Mouse (Mus musculus) naive thymus-derived CD4-positive, alpha-beta T cell, adult 5 months (primary cell): Measurements from ENCODE around the gene Pmf1. TPM values are rescaled to one million over a fixed set of nuclear protein-coding genes. Genes with fewer than 3 reads are reported as not detected.

ENCODE experiments used
- polyA plus RNA-seq: library from polyadenylated mRNA; unstranded; fragments of 100-300 nt; shearing (Covaris generic); gene quantifications from one replicate; pipeline ENCODE4 v1.2.1, GENCODE M21; 2017

Gene Pmf1
- polyA plus RNA-seq, result 48.2 TPM

DNA sequence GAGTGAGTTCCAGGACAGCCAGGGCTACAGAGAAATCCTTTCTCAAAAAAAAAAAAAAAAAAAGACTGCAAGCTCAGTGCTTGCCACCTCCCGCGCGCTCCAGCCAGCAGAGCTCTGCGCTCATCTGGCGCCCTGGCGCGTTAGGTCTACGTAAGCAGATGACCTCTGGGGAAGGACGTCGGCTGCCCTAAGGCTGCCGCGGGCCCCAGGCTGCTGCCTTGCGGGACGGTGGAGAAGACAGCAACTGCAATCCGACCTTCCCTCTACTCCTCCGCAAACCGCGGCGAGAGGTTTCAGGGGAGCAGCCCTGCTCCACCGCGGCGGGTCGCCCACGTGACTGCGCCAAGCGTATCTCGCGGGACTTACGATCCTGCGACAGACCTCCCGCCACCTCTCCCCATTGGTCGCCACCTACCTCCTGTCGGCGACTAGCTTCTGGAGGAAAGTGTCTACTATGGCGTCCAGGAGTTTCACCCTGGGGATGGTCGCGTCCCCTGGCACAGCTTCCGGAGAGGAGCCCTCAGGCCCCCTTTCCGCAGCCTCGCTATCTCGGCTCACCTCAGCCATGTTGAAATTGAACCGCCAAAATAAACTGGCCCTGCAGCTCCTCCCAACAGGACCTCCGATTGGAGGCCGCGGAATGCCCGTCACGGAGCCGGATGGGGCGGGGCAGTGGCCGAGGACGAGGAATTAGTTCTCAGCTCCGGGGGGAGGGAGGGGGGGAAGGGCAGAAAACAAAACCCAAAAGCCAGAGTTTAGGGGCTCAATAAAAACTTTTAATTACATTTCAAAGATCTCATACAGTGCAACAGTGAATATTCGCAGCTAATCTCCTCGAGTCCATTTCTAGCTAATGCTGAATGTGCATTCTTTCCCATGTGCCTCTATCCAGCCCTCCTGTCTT lies at the start of gene Pmf1:
Gene Pmf1, minus strand, starts transcription at position 591 of the 904 bp plus-strand sequence.

DNA sequence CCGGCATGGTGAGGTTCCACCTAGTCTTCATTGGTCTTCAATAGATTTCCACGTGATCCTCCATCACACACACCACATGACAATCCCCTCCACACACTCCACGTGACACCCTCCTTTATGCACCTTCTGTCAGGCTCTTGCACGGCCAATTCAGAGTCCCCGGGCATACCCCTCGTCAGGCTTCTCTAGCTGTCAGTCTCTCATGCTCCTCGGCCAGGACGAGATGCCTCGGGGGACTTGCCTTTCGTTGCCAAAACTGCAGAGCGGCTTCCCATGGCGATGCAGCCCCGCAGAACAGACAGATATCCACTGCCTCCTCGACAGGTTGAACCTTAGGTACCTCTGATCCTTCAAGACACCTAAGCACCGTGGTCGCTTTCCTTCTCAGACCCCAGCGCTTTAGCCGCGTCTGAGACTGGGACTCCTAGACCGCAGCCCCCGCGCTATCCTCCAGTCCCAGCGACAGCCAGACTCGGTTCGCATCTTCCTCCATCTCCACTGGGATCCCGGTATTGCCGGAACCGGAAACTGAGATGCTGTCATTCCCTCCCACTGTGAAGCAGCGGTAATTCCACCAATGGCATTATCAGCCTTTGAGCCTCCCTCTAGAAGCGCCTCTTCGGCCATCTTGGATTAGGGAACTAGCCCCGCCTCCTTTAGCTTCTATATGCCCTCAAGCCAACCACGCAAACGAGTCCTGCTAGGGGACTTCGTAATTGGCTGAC lies 14.6 kb upstream of the Pmf1 start, which contains the start of gene Slc25a44:
Gene Slc25a44, minus strand, starts transcription at position 535 of the 725 bp plus-strand sequence.

DNA sequence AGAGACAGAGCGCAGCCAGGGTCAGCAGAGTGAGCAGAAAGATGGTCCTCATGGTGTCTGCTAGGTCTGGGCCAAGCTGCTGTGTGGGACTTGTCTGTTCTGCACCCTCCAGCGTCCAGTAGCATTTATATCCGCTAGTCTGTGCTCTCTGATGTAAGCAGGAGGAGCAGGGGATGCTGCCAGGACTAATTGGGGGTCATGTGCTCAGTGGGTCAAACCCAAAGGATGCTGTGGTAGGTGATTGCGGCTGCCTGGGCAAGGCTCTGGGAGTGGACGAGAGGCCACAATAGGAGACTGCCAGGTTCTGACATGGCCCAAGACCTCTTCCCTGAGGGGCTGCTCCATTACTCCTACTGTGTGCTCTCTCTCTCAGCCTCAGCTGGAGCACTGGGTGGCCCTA lies 25.8 kb downstream of the Pmf1 start, which contains the start of gene Bglap:
Gene Bglap, minus strand, starts transcription at position 101 of the 400 bp plus-strand sequence.

DNA sequence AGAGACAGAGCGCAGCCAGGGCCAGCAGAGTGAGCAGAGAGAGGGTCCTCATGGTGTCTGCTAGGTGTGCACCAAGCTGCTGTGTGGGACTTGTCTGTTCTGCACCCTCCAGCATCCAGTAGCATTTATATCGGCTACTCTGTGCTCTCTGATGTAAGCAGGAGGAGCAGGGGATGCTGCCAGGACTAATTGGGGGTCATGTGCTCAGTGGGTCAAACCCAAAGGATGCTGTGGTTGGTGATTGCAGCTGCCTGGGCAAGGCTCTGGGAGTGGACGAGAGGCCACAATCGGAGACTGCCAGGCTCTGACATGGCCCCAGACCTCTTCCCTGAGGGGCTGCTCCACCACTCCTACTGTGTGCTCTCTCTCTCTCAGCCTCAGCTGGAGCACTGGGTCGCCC lies 31.5 kb downstream of the Pmf1 start, which contains the start of gene Bglap2:
Gene Bglap2, minus strand, starts transcription at position 101 of the 400 bp plus-strand sequence.

DNA sequence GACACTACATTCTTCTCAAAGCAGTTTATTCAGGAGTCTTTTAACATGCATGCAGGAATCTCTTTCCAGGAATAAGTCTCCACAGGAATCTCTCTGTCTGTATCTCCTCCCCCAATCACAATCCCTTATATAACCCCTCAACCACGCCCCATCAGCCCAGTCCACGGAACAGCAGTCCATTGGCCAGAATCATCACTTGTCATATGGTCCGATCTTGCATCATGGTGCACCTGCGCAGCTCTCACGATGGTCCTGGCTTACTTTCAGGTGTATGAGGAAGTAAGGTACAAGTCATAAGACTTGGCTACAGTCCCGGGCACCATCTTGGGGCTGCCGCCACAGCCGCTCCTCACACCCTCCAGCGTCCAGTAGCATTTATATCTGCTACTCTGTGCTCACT lies 37.5 kb downstream of the Pmf1 start, which contains the start of gene Bglap3:
Gene Bglap3, minus strand, starts transcription at position 101 of the 400 bp plus-strand sequence.

DNA sequence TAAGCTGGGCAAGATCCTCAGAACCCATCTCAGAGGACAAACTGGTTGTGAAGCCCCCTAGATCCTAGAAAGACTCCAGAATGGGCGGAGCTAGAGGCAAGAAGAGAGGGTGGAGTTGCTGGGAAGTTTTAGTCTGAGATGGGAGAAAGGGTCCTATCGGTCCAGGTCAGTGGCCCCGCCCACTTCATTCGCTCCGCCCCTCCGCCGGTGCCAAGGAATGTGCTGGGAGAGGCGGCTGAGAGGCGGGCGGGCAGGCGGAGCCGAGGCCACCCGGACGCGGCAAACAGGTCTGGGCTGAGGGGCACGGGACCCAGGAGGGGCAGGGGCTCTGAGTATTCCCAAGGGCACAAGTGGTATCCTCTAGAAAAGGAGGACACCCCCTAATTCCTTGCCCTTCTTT lies 45.8 kb downstream of the Pmf1 start, which contains the start of gene Paqr6:
Gene Paqr6, plus strand, starts transcription at position 248 of the 400 bp plus-strand sequence.

Other genes with a start within 250 kb of the Pmf1 start
- gene Rhbg, start 155.6 kb downstream of the Pmf1 start, polyA plus RNA-seq, result not detected
- gene Gm38392, start 123.1 kb downstream of the Pmf1 start, polyA plus RNA-seq, result not detected
- 8.9 TPM for gene Tsacc, start 113.3 kb downstream of the Pmf1 start, polyA plus RNA-seq
- gene Cct3, start 113.2 kb downstream of the Pmf1 start, polyA plus RNA-seq, result 309 TPM
- gene Glmp, start 85.3 kb downstream of the Pmf1 start, polyA plus RNA-seq, result 136 TPM
- gene Tmem79, start 74.2 kb downstream of the Pmf1 start, polyA plus RNA-seq, result 1.1 TPM
- 63.0 TPM for gene Smg5, start 74.1 kb downstream of the Pmf1 start, polyA plus RNA-seq
- not detected for gene Paqr6, start 45.7 kb downstream of the Pmf1 start, polyA plus RNA-seq
- gene Bglap3, start 37.6 kb downstream of the Pmf1 start, polyA plus RNA-seq, result not detected
- not detected for gene Bglap2, start 31.6 kb downstream of the Pmf1 start, polyA plus RNA-seq
- gene Bglap, start 25.9 kb downstream of the Pmf1 start, polyA plus RNA-seq, result not detected
- 17.4 TPM for gene Slc25a44, start 14.8 kb upstream of the Pmf1 start, polyA plus RNA-seq
- gene Sema4a, start 50.9 kb upstream of the Pmf1 start, polyA plus RNA-seq, result 177 TPM
- 27.4 TPM for gene Lmna, start 99.6 kb upstream of the Pmf1 start, polyA plus RNA-seq
- gene Mex3a, start 122.1 kb upstream of the Pmf1 start, polyA plus RNA-seq, result 0.20 TPM
- gene Rab25, start 138.0 kb upstream of the Pmf1 start, polyA plus RNA-seq, result 0.32 TPM
- gene Lamtor2, start 142.7 kb upstream of the Pmf1 start, polyA plus RNA-seq, result 107 TPM
- gene Ubqln4, start 143.4 kb upstream of the Pmf1 start, polyA plus RNA-seq, result 52.6 TPM
- gene Ssr2, start 165.5 kb upstream of the Pmf1 start, polyA plus RNA-seq, result 66.4 TPM
- gene Arhgef2, start 195.6 kb upstream of the Pmf1 start, polyA plus RNA-seq, result 64.4 TPM
- gene Rxfp4, start 242.8 kb upstream of the Pmf1 start, polyA plus RNA-seq, result not detected